Mouse (Mus musculus) liver, embryonic 16.5 days (tissue): ENCODE results near the gene BC048507. TPM values are rescaled to one million over a fixed set of nuclear protein-coding genes. Genes with fewer than 3 reads are reported as not detected.

Experiments
- ATAC-seq: fragments of 200-750 bp; cut with Nextera tagmentation; 2 replicates; pipeline ENCODE4 v1.8.0; 2017; ENCODE audit warnings: low read depth, mild to moderate bottlenecking, moderate number of reproducible peaks, moderate library complexity
- H3K27ac ChIP-seq: fragments of 300-500 bp; sonication (generic); 2 replicates; pipeline ENCODE4 v1.5.1; 2014; ENCODE audit warnings: mild to moderate bottlenecking, low read length
- H3K27me3 ChIP-seq: fragments of 300-500 bp; sonication (generic); 2 replicates; pipeline ENCODE4 v1.6.1; 2014; ENCODE audit warnings: low read depth, low read length, mixed read lengths; ENCODE audit not compliant: control insufficient read depth, insufficient read depth
- H3K36me3 ChIP-seq: fragments of 300-500 bp; sonication (generic); 2 replicates; pipeline ENCODE4 v1.6.1; 2014; ENCODE audit warnings: mild to moderate bottlenecking; ENCODE audit not compliant: control insufficient read depth, insufficient read depth
- H3K4me1 ChIP-seq: fragments of 300-500 bp; sonication (generic); 2 replicates; pipeline ENCODE4 v1.6.1; 2014; ENCODE audit warnings: low read depth, low read length, mixed read lengths; ENCODE audit not compliant: control insufficient read depth
- H3K4me2 ChIP-seq: fragments of 300-500 bp; sonication (generic); 2 replicates; pipeline ENCODE4 v1.6.1; 2014; ENCODE audit warnings: low read depth, low read length, mixed read lengths
- H3K4me3 ChIP-seq: fragments of 300-500 bp; sonication (generic); 2 replicates; pipeline ENCODE4 v1.5.1; 2014; ENCODE audit warnings: low read depth, mild to moderate bottlenecking, low read length
- H3K9ac ChIP-seq: fragments of 300-500 bp; sonication (generic); 2 replicates; pipeline ENCODE4 v1.6.1; 2014; ENCODE audit warnings: low read depth, low read length
- H3K9me3 ChIP-seq: fragments of 300-500 bp; sonication (generic); replicated peaks from 2 replicates; pipeline ENCODE4 v1.6.1; 2016; ENCODE audit warnings: low read length; ENCODE audit not compliant: control insufficient read depth
- WGBS: fragments of 180-500 bp; shearing (Covaris S2); extraction: QIAGEN DNeasy Blood & Tissue Kit; methylation state at CpG from one replicate; pipeline ENCODE4 v1.1.7; 2014; ENCODE audit not compliant: insufficient replicate concordance; 5-methylcytosine and 5-hydroxymethylcytosine counted together
- polyA plus RNA-seq: library from polyadenylated mRNA; unstranded; fragments of >200 nt; fragmentation: Nextera tagmentation; extraction: Ambion mirVana; gene quantifications from 2 replicates; pipeline ENCODE4 v1.2.1, GENCODE M21; 2015

The BC048507 gene
- polyA plus RNA-seq, 1 experiment from 2014 or later: not detected

DNA sequence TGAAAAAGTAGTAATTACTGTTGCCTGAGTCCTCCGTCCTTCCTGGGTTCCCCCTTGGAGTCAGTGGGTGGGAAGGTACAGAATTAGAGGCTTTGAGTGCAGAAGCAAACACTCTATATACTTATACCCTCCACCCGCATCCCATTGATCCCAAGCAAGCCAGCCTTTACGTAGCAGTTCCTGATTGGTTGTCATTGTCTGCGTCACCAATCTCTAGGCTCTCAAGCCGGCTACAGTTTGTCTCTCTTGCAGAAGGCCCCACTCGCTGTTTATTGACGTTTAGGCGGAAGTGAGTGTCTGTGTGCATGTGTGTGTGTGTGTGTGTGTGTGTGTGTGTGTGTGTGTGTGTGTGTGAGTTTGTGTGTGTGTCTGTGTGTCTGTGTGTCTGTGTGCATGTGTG is 20.8 kb downstream of the BC048507 start:
- no peaks in the 10 kb centered on the region for H3K4me1 ChIP-seq
- ATAC-seq: no peak
- 79% methylated on average over 8 of the region's 8 CpGs for WGBS
- peaks cover 2% of the 10 kb centered on the region; the same call in 1 of the 2 replicates for H3K9me3 ChIP-seq
- H3K27ac ChIP-seq: no peak overlapping the region
- no peak overlapping the region for H3K4me3 ChIP-seq
- H3K9ac ChIP-seq: no peak overlapping the region
- no peaks in the 10 kb centered on the region for H3K27me3 ChIP-seq
- no peaks in the 10 kb centered on the region for H3K36me3 ChIP-seq
- H3K4me2 ChIP-seq: no peak overlapping the region

GRCm38 (mm10) chr13:67909759-67910158 is 46.6 kb downstream of the BC048507 start:
- Histone ChIP-seq H3K4me2 (no peak overlapping the region), H3K27me3 (no peaks in the 10 kb centered on the region), H3K9ac (no peak overlapping the region), H3K4me3 (no peak overlapping the region), H3K9me3 (0 out of 2 replicates have a peak, but pooled peaks cover 7% of the 10 kb centered on the region), H3K27ac (no peak overlapping the region), H3K36me3 (no peaks in the 10 kb centered on the region), H3K4me1 (no peaks in the 10 kb centered on the region)
- WGBS: 28% methylated on average over 5 of the region's 5 CpGs
- ATAC-seq: no peak

Other genes starting within 250 kb of the BC048507 start
- gene Gm49345, start 225.6 kb upstream of the BC048507 start, polyA plus RNA-seq: not detected in 2 replicates
- gene Zfp729a, start 225.5 kb upstream of the BC048507 start, polyA plus RNA-seq: 0.77 and 0.99 TPM in 2 replicates
- 2.5 and 2.8 TPM in 2 replicates for gene Zfp738, start 176.3 kb upstream of the BC048507 start, polyA plus RNA-seq
- 1.4 TPM in 2 replicates for gene Zfp65, start 134.2 kb upstream of the BC048507 start, polyA plus RNA-seq
- 0.81 and 0.93 TPM in 2 replicates for gene Zfp85, start 108.1 kb upstream of the BC048507 start, polyA plus RNA-seq
- gene Zfp493, start 83.6 kb upstream of the BC048507 start, polyA plus RNA-seq: 0.33 and 0.46 TPM in 2 replicates
- 1.0 and 1.1 TPM in 2 replicates for gene Zfp273, start 49.6 kb upstream of the BC048507 start, polyA plus RNA-seq
- 0.19 TPM in 1 of 2 replicates, not detected in the other for gene Gm10037, start 32.2 kb upstream of the BC048507 start, polyA plus RNA-seq